Mouse (Mus musculus) ZHBTc4 (cell line): Measurements from ENCODE around the gene Cysrt1.

ENCODE experiments used
- DNase-seq: peaks from one replicate; pipeline ENCODE4 v3.0.0-alpha.2; 2011; ENCODE audit warnings: low read depth, low spot score

The Cysrt1 gene

GRCm38 (mm10) chr2:25234551-25235220, 7.6 kb downstream of the Cysrt1 start:
- DNase-seq, result peak; percentile 39

GRCm38 (mm10) chr2:25234050-25234449, 8.2 kb downstream of the Cysrt1 start, which contains the start of gene Slc34a3:
TSS of gene Slc34a3 (minus strand) at chr2:25234364.
- no peak for DNase-seq

- DNase-seq, result no peak
Observed at GRCm38 (mm10) chr2:25233421-25233820, 8.8 kb downstream of the Cysrt1 start.

- peak; percentile 58 for DNase-seq
Observed at GRCm38 (mm10) chr2:25231038-25231437, 11.2 kb downstream of the Cysrt1 start.

- no peak for DNase-seq
Observed at GRCm38 (mm10) chr2:25230581-25230980, 11.7 kb downstream of the Cysrt1 start.

GRCm38 (mm10) chr2:25229582-25229981, 12.7 kb downstream of the Cysrt1 start:
- DNase-seq, result no peak

- DNase-seq, result no peak
Observed at GRCm38 (mm10) chr2:25228995-25229530, 13.2 kb downstream of the Cysrt1 start.

GRCm38 (mm10) chr2:25228431-25228889, 13.8 kb downstream of the Cysrt1 start:
- peak; percentile 96 for DNase-seq

- no peak for DNase-seq
Observed at GRCm38 (mm10) chr2:25227406-25227805, 14.8 kb downstream of the Cysrt1 start.

- no peak for DNase-seq
Observed at GRCm38 (mm10) chr2:25226864-25227263, 15.4 kb downstream of the Cysrt1 start.

GRCm38 (mm10) chr2:25225811-25226379, 16.4 kb downstream of the Cysrt1 start:
- no peak for DNase-seq

- peak; percentile 100 for DNase-seq
Observed at GRCm38 (mm10) chr2:25224766-25225752, 17.2 kb downstream of the Cysrt1 start.

- DNase-seq, result no peak
Observed at GRCm38 (mm10) chr2:25224492-25224765, 17.8 kb downstream of the Cysrt1 start, which contains the start of gene Tubb4b. TSS of gene Tubb4b (minus strand) at chr2:25224702.

- DNase-seq, result peak; percentile 96
Observed at GRCm38 (mm10) chr2:25223681-25224491, 18.4 kb downstream of the Cysrt1 start.

GRCm38 (mm10) chr2:25221331-25221772, 20.9 kb downstream of the Cysrt1 start:
- peak; percentile 46 for DNase-seq

GRCm38 (mm10) chr2:25218445-25218844, 23.8 kb downstream of the Cysrt1 start, which contains the start of gene Fam166a:
TSS of gene Fam166a (plus strand) at chr2:25218745.
- no peak for DNase-seq

GRCm38 (mm10) chr2:25217666-25218065, 24.6 kb downstream of the Cysrt1 start:
- DNase-seq, result no peak

- DNase-seq, result no peak
Observed at GRCm38 (mm10) chr2:25214444-25214843, 27.8 kb downstream of the Cysrt1 start, which contains the start of gene Stpg3. TSS of gene Stpg3 (minus strand) at chr2:25214637.

- peak; percentile 44 for DNase-seq
Observed at GRCm38 (mm10) chr2:25213266-25213865, 28.9 kb downstream of the Cysrt1 start.

- peak; percentile 96 for DNase-seq
Observed at GRCm38 (mm10) chr2:25211121-25211670, 31.1 kb downstream of the Cysrt1 start, which contains the start of gene Nelfb. TSS of gene Nelfb (minus strand) at chr2:25211489.
